Comparison of ENCODE assay signal across 20 mouse cellular contexts in genomic region chr9:51664876-51665275, GRCm38 (mm10).
A peak's percentile ranks its signal among the peaks of the same experiment; 100 is the strongest.
DNase-seq lines count a peak whose midpoint lies in the region; ATAC-seq and TF ChIP-seq lines count a peak whose summit lies in the region.
"Had no signal": no experiment of that assay in that cellular context is flagged by ENCODE, and none has a peak within 500 bp of the region (broad histone marks: within the 10 kb centered on the region; RNA-seq: fewer than 3 reads in every experiment).

No protein-coding gene starts in this region.

- no peaks in the 10 kb centered on the region for H3K27me3 ChIP-seq in midbrain, embryonic 13.5 days
- H3K27me3 ChIP-seq in midbrain, embryonic 10.5 days (ENCODE audit: low read depth, poor library complexity, severe bottlenecking): no peaks in the 10 kb centered on the region
- no peaks in the 10 kb centered on the region for H3K27me3 ChIP-seq in limb, embryonic 14.5 days (ENCODE audit: control insufficient read depth, insufficient read depth, low read length)
- H3K27me3 ChIP-seq in midbrain, embryonic 15.5 days (replicated peaks): no peaks in the 10 kb centered on the region
- H3K27me3 ChIP-seq in neural tube, embryonic 15.5 days (replicated peaks): no peaks in the 10 kb centered on the region
- H3K27me3 ChIP-seq: embryonic facial prominence, embryonic 13.5 days; forebrain, embryonic 12.5 days; heart, embryonic 12.5 days had no signal

- DNase-seq in midbrain, embryonic 10.5 days (ENCODE audit: low spot score): no peak
- DNase-seq in limb, embryonic 14.5 days (ENCODE audit: low spot score): no peak
- DNase-seq in kidney, adult 11 months: no peak
- DNase-seq in cerebellum, adult 9-10 months: no peak
- DNase-seq: adrenal gland, adult 8-10 months; adrenal gland, postnatal 36 days; cerebellum, adult 11-12 months; cerebellum, adult 9-11 months; cerebellum, postnatal 36 days; gastrocnemius, postnatal 10 days; heart, adult 2 months had no signal

- no peak overlapping the region for H3K4me3 ChIP-seq in midbrain, embryonic 13.5 days (replicated peaks)
- H3K4me3 ChIP-seq in midbrain, embryonic 10.5 days: no peak overlapping the region
- no peak overlapping the region for H3K4me3 ChIP-seq in limb, embryonic 14.5 days (replicated peaks; ENCODE audit: low read length)
- H3K4me3 ChIP-seq in midbrain, embryonic 15.5 days: no peak overlapping the region
- no peak overlapping the region for H3K4me3 ChIP-seq in neural tube, embryonic 15.5 days (replicated peaks)
- H3K4me3 ChIP-seq: embryonic facial prominence, embryonic 13.5 days; forebrain, embryonic 12.5 days; heart, adult 2 months; heart, embryonic 12.5 days; hindbrain, embryonic 10.5 days had no signal

- TF ChIP-seq POLR2A in limb, embryonic 14.5 days (IDR thresholded peaks at IDR 0.05; ENCODE audit: borderline replicate concordance, extremely low read depth, insufficient read depth, insufficient read length): no peak

- H3K9me3 ChIP-seq in midbrain, embryonic 13.5 days: no peaks in the 10 kb centered on the region
- H3K9me3 ChIP-seq in midbrain, embryonic 10.5 days (replicated peaks): no peaks in the 10 kb centered on the region
- H3K9me3 ChIP-seq in limb, embryonic 14.5 days (ENCODE audit: control insufficient read depth, low read length): no peaks in the 10 kb centered on the region
- no peaks in the 10 kb centered on the region for H3K9me3 ChIP-seq in midbrain, embryonic 15.5 days
- H3K9me3 ChIP-seq in neural tube, embryonic 15.5 days (replicated peaks): no peaks in the 10 kb centered on the region
- H3K9me3 ChIP-seq: embryonic facial prominence, embryonic 13.5 days; forebrain, embryonic 12.5 days; heart, embryonic 12.5 days; hindbrain, embryonic 10.5 days had no signal

- no peaks in the 10 kb centered on the region for H3K36me3 ChIP-seq in midbrain, embryonic 13.5 days
- H3K36me3 ChIP-seq in midbrain, embryonic 10.5 days: no peaks in the 10 kb centered on the region
- no peaks in the 10 kb centered on the region for H3K36me3 ChIP-seq in limb, embryonic 14.5 days (ENCODE audit: control insufficient read depth, insufficient read depth, low read length)
- no peaks in the 10 kb centered on the region for H3K36me3 ChIP-seq in midbrain, embryonic 15.5 days (replicated peaks)
- H3K36me3 ChIP-seq in neural tube, embryonic 15.5 days: no peaks in the 10 kb centered on the region
- H3K36me3 ChIP-seq: embryonic facial prominence, embryonic 13.5 days; forebrain, embryonic 12.5 days; heart, embryonic 12.5 days; hindbrain, embryonic 10.5 days had no signal

- ATAC-seq in midbrain, embryonic 13.5 days: peak; percentile 53; the same call in 1 of the 2 replicates
- peak; percentile 17; the same call in 1 of the 2 replicates for ATAC-seq in limb, embryonic 14.5 days (ENCODE audit: low FRiP score, low read depth)
- peak; percentile 83 for ATAC-seq in midbrain, embryonic 15.5 days (replicated peaks)
- ATAC-seq in neural tube, embryonic 15.5 days (ENCODE audit: low FRiP score): no peak
- ATAC-seq: forebrain, embryonic 16.5 days; hindbrain, embryonic 16.5 days had no signal

- no peak overlapping the region for H3K27ac ChIP-seq in midbrain, embryonic 13.5 days
- H3K27ac ChIP-seq in midbrain, embryonic 10.5 days (replicated peaks): no peak overlapping the region
- peak overlapping the region; percentile 48 for H3K27ac ChIP-seq in limb, embryonic 14.5 days (replicated peaks; ENCODE audit: low read depth, low read length)
- H3K27ac ChIP-seq in midbrain, embryonic 15.5 days: peak overlapping the region; percentile 18; the same call in 1 of the 2 replicates
- 0 out of 2 replicates have a peak overlapping the region, but pooled peaks have one; percentile 11 for H3K27ac ChIP-seq in neural tube, embryonic 15.5 days (replicated peaks)
- H3K27ac ChIP-seq: embryonic facial prominence, embryonic 13.5 days; forebrain, embryonic 12.5 days; heart, adult 2 months; hindbrain, embryonic 10.5 days had no signal

- H3K4me2 ChIP-seq in midbrain, embryonic 13.5 days (replicated peaks): no peak overlapping the region
- no peak overlapping the region for H3K4me2 ChIP-seq in limb, embryonic 14.5 days (replicated peaks; ENCODE audit: low read depth, low read length, severe bottlenecking)
- no peak overlapping the region for H3K4me2 ChIP-seq in midbrain, embryonic 15.5 days
- no peak overlapping the region for H3K4me2 ChIP-seq in neural tube, embryonic 15.5 days
- H3K4me2 ChIP-seq: embryonic facial prominence, embryonic 13.5 days; forebrain, embryonic 12.5 days; heart, embryonic 12.5 days had no signal

- H3K4me1 ChIP-seq in midbrain, embryonic 13.5 days (replicated peaks): no peaks in the 10 kb centered on the region
- no peaks in the 10 kb centered on the region for H3K4me1 ChIP-seq in midbrain, embryonic 10.5 days
- H3K4me1 ChIP-seq in limb, embryonic 14.5 days (ENCODE audit: control insufficient read depth, insufficient read depth, low read length): peaks cover 20% of the 10 kb centered on the region
- peaks cover 7% of the 10 kb centered on the region; the same call in 1 of the 2 replicates for H3K4me1 ChIP-seq in midbrain, embryonic 15.5 days
- peaks cover 7% of the 10 kb centered on the region for H3K4me1 ChIP-seq in neural tube, embryonic 15.5 days
- H3K4me1 ChIP-seq: forebrain, embryonic 12.5 days; heart, embryonic 12.5 days; hindbrain, embryonic 10.5 days had no signal

- no peak overlapping the region for H3K9ac ChIP-seq in midbrain, embryonic 13.5 days (replicated peaks)
- H3K9ac ChIP-seq in limb, embryonic 14.5 days (ENCODE audit: low read depth, low read length, severe bottlenecking): no peak overlapping the region
- H3K9ac ChIP-seq in midbrain, embryonic 15.5 days: no peak overlapping the region
- H3K9ac ChIP-seq in neural tube, embryonic 15.5 days (replicated peaks): no peak overlapping the region
- H3K9ac ChIP-seq: embryonic facial prominence, embryonic 13.5 days; forebrain, embryonic 12.5 days; heart, embryonic 12.5 days had no signal

Comparison
In these comparisons a context has a peak if more than half of its experiments do, and no peak if none do; other contexts are left out.
1. H3K27ac ChIP-seq: peak in limb, embryonic 14.5 days (single experiment), midbrain, embryonic 15.5 days (single experiment) and neural tube, embryonic 15.5 days (single experiment); none in midbrain, embryonic 13.5 days (single experiment) and midbrain, embryonic 10.5 days (single experiment).